Mouse (Mus musculus): ENCODE results near the gene Vmn1r168.
"Not testable (repeated sequence)": the region's sequence is repeated elsewhere in the genome, so short reads cannot be mapped to it uniquely, and the experiment has no call there.

Gene Vmn1r168

GRCm38 (mm10) chr7:23539432-23539831 lies at the start of gene Vmn1r168:
Gene Vmn1r168 (plus strand): TSS chr7:23539732.
- DNase-seq (ENCODE audit: low read depth, low spot score) = not testable (repeated sequence)

GRCm38 (mm10) chr7:23507106-23507505 lies 32.4 kb upstream of the Vmn1r168 start, which contains the start of gene Vmn1r167:
Gene Vmn1r167 (minus strand): TSS chr7:23507206.
- not testable (repeated sequence) for DNase-seq (ENCODE audit: low read depth, low spot score)

GRCm38 (mm10) chr7:23575226-23575625 lies 35.7 kb downstream of the Vmn1r168 start, which contains the start of gene Vmn1r169:
Gene Vmn1r169 (plus strand): TSS chr7:23575526.
- not testable (repeated sequence) for DNase-seq (ENCODE audit: low read depth, low spot score)

All from brain, adult 2 months (tissue).